Mouse (Mus musculus) ES-CJ7 (cell line): ENCODE measurements around the gene Wdtc1.

Experiments used
- DNase-seq: peaks from one replicate; pipeline ENCODE4 v3.0.0; 2011; ENCODE audit warnings: low read depth, low spot score

Gene Wdtc1

GRCm38 (mm10) chr4:133253412-133253811, 99.9 kb downstream of the Wdtc1 start:
- no peak for DNase-seq

- DNase-seq = no peak
These were observed 101.2 kb downstream of the Wdtc1 start for GRCm38 (mm10) chr4:133252089-133252488.

- DNase-seq = peak; percentile 41
These were observed 102.1 kb downstream of the Wdtc1 start for GRCm38 (mm10) chr4:133251214-133251613.

- peak; percentile 79 for DNase-seq
These were observed 102.7 kb downstream of the Wdtc1 start for GRCm38 (mm10) chr4:133250609-133251008.

- no peak for DNase-seq
These were observed 105.4 kb downstream of the Wdtc1 start for GRCm38 (mm10) chr4:133247806-133248449.

GRCm38 (mm10) chr4:133247072-133247471, 106.2 kb downstream of the Wdtc1 start:
- no peak for DNase-seq

- no peak for DNase-seq
These were observed 109.0 kb downstream of the Wdtc1 start for GRCm38 (mm10) chr4:133244289-133244688.

- DNase-seq = no peak
These were observed 109.7 kb downstream of the Wdtc1 start for GRCm38 (mm10) chr4:133243538-133243937.

GRCm38 (mm10) chr4:133242710-133243109, 110.6 kb downstream of the Wdtc1 start:
- no peak for DNase-seq
